Comparison of ENCODE assay signal across 20 mouse cellular contexts in the genomic region with DNA sequence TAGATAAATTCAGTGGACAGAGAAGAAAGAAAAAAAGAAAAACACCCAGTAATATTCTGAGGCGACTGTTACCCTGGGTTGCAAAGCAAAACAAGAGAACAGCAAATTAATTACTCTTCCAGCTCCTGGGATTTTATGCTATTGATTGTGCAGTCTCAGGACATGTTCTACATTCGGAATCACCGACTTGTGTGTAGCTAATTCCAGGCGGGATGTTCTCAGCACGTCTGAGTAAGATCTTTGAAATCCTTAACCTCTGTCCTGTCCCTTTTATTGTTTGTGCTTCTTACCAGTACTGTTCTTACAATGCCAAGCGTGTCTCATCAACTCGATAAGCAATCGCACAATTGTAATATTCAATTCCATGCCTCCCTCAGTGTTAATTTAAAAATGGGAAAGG.
DNase-seq lines count a peak whose midpoint lies in the region; ATAC-seq and TF ChIP-seq lines count a peak whose summit lies in the region.
"Had no signal": no experiment of that assay in that cellular context is flagged by ENCODE, and none has a peak within 500 bp of the region (broad histone marks: within the 10 kb centered on the region; RNA-seq: fewer than 3 reads in every experiment).

No protein-coding gene starts in this region.

- H3K4me1 ChIP-seq in heart, embryonic 13.5 days: peaks cover 24% of the 10 kb centered on the region
- no peaks in the 10 kb centered on the region for H3K4me1 ChIP-seq in heart, adult 2 months (ENCODE audit: control insufficient read depth, insufficient read depth, low read length)
- H3K4me1 ChIP-seq in midbrain, embryonic 10.5 days: peaks cover 16% of the 10 kb centered on the region
- H3K4me1 ChIP-seq in midbrain, embryonic 16.5 days (ENCODE audit: control insufficient read depth, insufficient read depth, low read length): peaks cover 9% of the 10 kb centered on the region
- H3K4me1 ChIP-seq in forebrain, postnatal 0 days (ENCODE audit: insufficient read depth): peaks cover 5% of the 10 kb centered on the region; the same call in 1 of the 2 replicates
- peaks cover 3% of the 10 kb centered on the region; the same call in 1 of the 2 replicates for H3K4me1 ChIP-seq in midbrain, embryonic 15.5 days
- H3K4me1 ChIP-seq: embryonic facial prominence, embryonic 10.5 days; liver, embryonic 15.5 days had no signal

- peak overlapping the region; percentile 84 for H3K27ac ChIP-seq in heart, embryonic 13.5 days (replicated peaks)
- H3K27ac ChIP-seq in heart, adult 2 months: no peak overlapping the region
- 0 out of 2 replicates have a peak overlapping the region, but pooled peaks have one; percentile 1 for H3K27ac ChIP-seq in midbrain, embryonic 10.5 days (replicated peaks)
- no peak overlapping the region for H3K27ac ChIP-seq in midbrain, embryonic 16.5 days (ENCODE audit: low read length)
- peak overlapping the region; percentile 54 for H3K27ac ChIP-seq in forebrain, postnatal 0 days (ENCODE audit: low read depth, low read length)
- peak overlapping the region; percentile 54; the same call in 1 of the 2 replicates for H3K27ac ChIP-seq in midbrain, embryonic 15.5 days
- H3K27ac ChIP-seq: embryonic facial prominence, embryonic 10.5 days; liver, embryonic 15.5 days had no signal

- no peaks in the 10 kb centered on the region for H3K79me2 ChIP-seq in heart, adult 2 months (replicated peaks; ENCODE audit: control insufficient read depth, insufficient read depth, low read length)

- no peak for TF ChIP-seq EP300 in heart, adult 2 months (IDR thresholded peaks at IDR 0.05; ENCODE audit: insufficient read depth, low read depth, low read length)

- no peak overlapping the region for H3K4me3 ChIP-seq in heart, embryonic 13.5 days
- H3K4me3 ChIP-seq in heart, adult 2 months: no peak overlapping the region
- H3K4me3 ChIP-seq in midbrain, embryonic 10.5 days: no peak overlapping the region
- no peak overlapping the region for H3K4me3 ChIP-seq in midbrain, embryonic 16.5 days (ENCODE audit: low read depth, low read length)
- no peak overlapping the region for H3K4me3 ChIP-seq in forebrain, postnatal 0 days (ENCODE audit: low read depth, low read length)
- H3K4me3 ChIP-seq in midbrain, embryonic 15.5 days: no peak overlapping the region
- H3K4me3 ChIP-seq: embryonic facial prominence, embryonic 10.5 days; liver, embryonic 15.5 days; myocyte had no signal

- H3K4me2 ChIP-seq in heart, embryonic 13.5 days: no peak overlapping the region
- H3K4me2 ChIP-seq in midbrain, embryonic 16.5 days (ENCODE audit: low read length): no peak overlapping the region
- H3K4me2 ChIP-seq in forebrain, postnatal 0 days (ENCODE audit: low read depth): 0 out of 2 replicates have a peak overlapping the region, but pooled peaks have one; percentile 11
- no peak overlapping the region for H3K4me2 ChIP-seq in midbrain, embryonic 15.5 days
- H3K4me2 ChIP-seq: heart, embryonic 11.5 days; liver, embryonic 15.5 days had no signal

- intact Hi-C loops in heart, adult 2 months (cut with DNase I): no loop called here

- no peaks in the 10 kb centered on the region for H3K9me3 ChIP-seq in heart, embryonic 13.5 days
- no peaks in the 10 kb centered on the region for H3K9me3 ChIP-seq in midbrain, embryonic 10.5 days (replicated peaks)
- H3K9me3 ChIP-seq in midbrain, embryonic 16.5 days (replicated peaks; ENCODE audit: control insufficient read depth, low read length, poor library complexity, severe bottlenecking): no peaks in the 10 kb centered on the region
- no peaks in the 10 kb centered on the region for H3K9me3 ChIP-seq in forebrain, postnatal 0 days (ENCODE audit: low read length)
- H3K9me3 ChIP-seq in midbrain, embryonic 15.5 days: no peaks in the 10 kb centered on the region
- H3K9me3 ChIP-seq: embryonic facial prominence, embryonic 10.5 days; liver, embryonic 15.5 days had no signal

- no peak for DNase-seq in heart, adult 2 months
- no peak for DNase-seq in midbrain, embryonic 10.5 days (ENCODE audit: low spot score)
- peak; percentile 43 for DNase-seq in forebrain, postnatal 0 days
- no peak for DNase-seq in right cerebral cortex, postnatal 36 days (ENCODE audit: low spot score in 2 of 2)
- no peak for DNase-seq in adrenal gland, adult 2 months
- DNase-seq: adrenal gland, postnatal 10 days; cerebellum, adult 18-20 months; cerebellum, postnatal 36 days; gastrocnemius, postnatal 25 days; kidney, adult 9 months; kidney, postnatal 36 days had no signal

- no peak for TF ChIP-seq CTCF in heart, adult 2 months (IDR thresholded peaks at IDR 0.05)
- no peak for TF ChIP-seq CTCF in forebrain, postnatal 0 days (IDR thresholded peaks at IDR 0.05; ENCODE audit: low read depth)

- H3K27me3 ChIP-seq in heart, embryonic 13.5 days (replicated peaks): no peaks in the 10 kb centered on the region
- H3K27me3 ChIP-seq in heart, adult 2 months (ENCODE audit: control insufficient read depth, insufficient read depth, low read length): no peaks in the 10 kb centered on the region
- H3K27me3 ChIP-seq in midbrain, embryonic 10.5 days (ENCODE audit: low read depth, poor library complexity, severe bottlenecking): no peaks in the 10 kb centered on the region
- H3K27me3 ChIP-seq in midbrain, embryonic 16.5 days (ENCODE audit: control insufficient read depth, insufficient read depth, low read depth, low read length): no peaks in the 10 kb centered on the region
- no peaks in the 10 kb centered on the region for H3K27me3 ChIP-seq in forebrain, postnatal 0 days (ENCODE audit: insufficient read depth, low read length)
- H3K27me3 ChIP-seq in midbrain, embryonic 15.5 days (replicated peaks): no peaks in the 10 kb centered on the region
- H3K27me3 ChIP-seq: liver, embryonic 15.5 days had no signal

- no peak for TF ChIP-seq POLR2A in heart, adult 2 months (IDR thresholded peaks at IDR 0.05; ENCODE audit: insufficient read depth, low read depth, low read length)

- 65% methylated on average over 8 of the region's 8 CpGs for WGBS in heart, embryonic 13.5 days
- 77% methylated on average over 8 of the region's 8 CpGs for WGBS in heart, adult 2 months
- WGBS in midbrain, embryonic 10.5 days: 66% methylated on average over 8 of the region's 8 CpGs
- 17% methylated on average over 8 of the region's 8 CpGs for WGBS in midbrain, embryonic 16.5 days
- 17% methylated on average over 8 of the region's 8 CpGs for WGBS in forebrain, postnatal 0 days
- WGBS in midbrain, embryonic 15.5 days: 18% methylated on average over 8 of the region's 8 CpGs

- no peaks in the 10 kb centered on the region for H3K36me3 ChIP-seq in heart, embryonic 13.5 days
- H3K36me3 ChIP-seq in heart, adult 2 months (ENCODE audit: control insufficient read depth, insufficient read depth, low read length): no peaks in the 10 kb centered on the region
- H3K36me3 ChIP-seq in midbrain, embryonic 10.5 days: no peaks in the 10 kb centered on the region
- H3K36me3 ChIP-seq in midbrain, embryonic 16.5 days (ENCODE audit: control insufficient read depth, insufficient read depth, low read length): no peaks in the 10 kb centered on the region
- no peaks in the 10 kb centered on the region for H3K36me3 ChIP-seq in forebrain, postnatal 0 days (ENCODE audit: insufficient read depth)
- H3K36me3 ChIP-seq in midbrain, embryonic 15.5 days (replicated peaks): no peaks in the 10 kb centered on the region
- H3K36me3 ChIP-seq: embryonic facial prominence, embryonic 10.5 days; liver, embryonic 15.5 days had no signal

- H3K9ac ChIP-seq in heart, embryonic 13.5 days: no peak overlapping the region
- H3K9ac ChIP-seq in heart, adult 2 months (ENCODE audit: low read depth, low read length): no peak overlapping the region
- H3K9ac ChIP-seq in midbrain, embryonic 16.5 days (ENCODE audit: low read depth, low read length): no peak overlapping the region
- H3K9ac ChIP-seq in forebrain, postnatal 0 days: no peak overlapping the region
- H3K9ac ChIP-seq in midbrain, embryonic 15.5 days: no peak overlapping the region
- H3K9ac ChIP-seq: liver, embryonic 15.5 days had no signal

- no peak for ATAC-seq in heart, embryonic 13.5 days (ENCODE audit: extremely low read depth, insufficient number of reproducible peaks, low FRiP score, low TSS enrichment)
- ATAC-seq in midbrain, embryonic 16.5 days: no peak
- peak; percentile 27; the same call in 1 of the 2 replicates for ATAC-seq in forebrain, postnatal 0 days
- ATAC-seq in midbrain, embryonic 15.5 days (replicated peaks): no peak
- ATAC-seq: inflammation-experienced regulatory T-cells, adult 6 months; lung, postnatal 0 days had no signal

Comparison
In these comparisons a context has a peak if more than half of its experiments do, and no peak if none do; other contexts are left out.
1. H3K27ac ChIP-seq: peak in heart, embryonic 13.5 days (single experiment), midbrain, embryonic 10.5 days (single experiment), forebrain, postnatal 0 days (single experiment) and midbrain, embryonic 15.5 days (single experiment); none in heart, adult 2 months (single experiment) and midbrain, embryonic 16.5 days (single experiment).